Mouse (Mus musculus) cerebellum, adult 2 months (tissue): ENCODE results near the gene Acot3.

Experiments
- CTCF ChIP-seq: fragments of 200-500 bp; IDR thresholded peaks from 2 replicates; pipeline ENCODE4 v1.5.1; 2011; ENCODE audit warnings: low read depth, mild to moderate bottlenecking, control low read depth, low read length, moderate library complexity, borderline replicate concordance; ENCODE audit not compliant: insufficient read depth
- POLR2A ChIP-seq: fragments of 200-500 bp; IDR thresholded peaks from 2 replicates; pipeline ENCODE4 v1.6.1; 2011; ENCODE audit warnings: low read length, control low read depth, borderline replicate concordance; ENCODE audit not compliant: insufficient read depth

- TF ChIP-seq POLR2A: no peak
- no peak for TF ChIP-seq CTCF
Measured at GRCm38 (mm10) chr12:84083842-84084241, 31.9 kb downstream of the Acot3 start.
